Mouse (Mus musculus): ENCODE data around the gene Gpbar1.
"Not testable (repeated sequence)": the region's sequence is repeated elsewhere in the genome, so short reads cannot be mapped to it uniquely, and the experiment has no call there.

Gpbar1 gene

GRCm38 (mm10) chr1:74314796-74315195, 36.4 kb downstream of the Gpbar1 start:
- Histone ChIP-seq H3K4me1 (replicated peaks; ENCODE audit: low read depth, low read length) (peaks cover 12% of the 10 kb centered on the region), H3K36me3 (ENCODE audit: insufficient read depth, low read length) (no peaks in the 10 kb centered on the region), H3K9me3 (ENCODE audit: low read length) (no peaks in the 10 kb centered on the region), H3K27me3 (ENCODE audit: insufficient read depth, low read length) (no peaks in the 10 kb centered on the region), H3K4me3 (replicated peaks; ENCODE audit: low read length) (no peak overlapping the region)
- TF ChIP-seq CTCF (conservative IDR thresholded peaks at IDR 0.05; ENCODE audit: low read length) (no peak), NANOG (IDR thresholded peaks at IDR 0.05; ENCODE audit: borderline replicate concordance, low read length) (no peak), POU5F1 (IDR thresholded peaks at IDR 0.05; ENCODE audit: borderline replicate concordance, low read length) (no peak)

GRCm38 (mm10) chr1:74316114-74316827, 37.9 kb downstream of the Gpbar1 start:
- TF ChIP-seq NANOG (IDR thresholded peaks at IDR 0.05; ENCODE audit: borderline replicate concordance, low read length) (no peak), CTCF (conservative IDR thresholded peaks at IDR 0.05; ENCODE audit: low read length) (no peak), POU5F1 (IDR thresholded peaks at IDR 0.05; ENCODE audit: borderline replicate concordance, low read length) (no peak)
- Histone ChIP-seq H3K36me3 (ENCODE audit: insufficient read depth, low read length) (no peaks in the 10 kb centered on the region), H3K9me3 (ENCODE audit: low read length) (peaks cover 4% of the 10 kb centered on the region), H3K27me3 (ENCODE audit: insufficient read depth, low read length) (no peaks in the 10 kb centered on the region), H3K4me1 (replicated peaks; ENCODE audit: low read depth, low read length) (peaks cover 5% of the 10 kb centered on the region; the same call in 1 of the 2 replicates), H3K4me3 (replicated peaks; ENCODE audit: low read length) (no peak overlapping the region)

- TF ChIP-seq CTCF (conservative IDR thresholded peaks at IDR 0.05; ENCODE audit: low read length) (no peak), POU5F1 (IDR thresholded peaks at IDR 0.05; ENCODE audit: borderline replicate concordance, low read length) (no peak), NANOG (IDR thresholded peaks at IDR 0.05; ENCODE audit: borderline replicate concordance, low read length) (no peak)
- no peak overlapping the region for H3K4me3 ChIP-seq (replicated peaks; ENCODE audit: low read length)
- H3K27me3 ChIP-seq (ENCODE audit: insufficient read depth, low read length): no peaks in the 10 kb centered on the region
- 0 out of 2 replicates have a peak, but pooled peaks cover 5% of the 10 kb centered on the region for H3K4me1 ChIP-seq (replicated peaks; ENCODE audit: low read depth, low read length)
- H3K36me3 ChIP-seq (ENCODE audit: insufficient read depth, low read length): no peaks in the 10 kb centered on the region
- peaks cover 6% of the 10 kb centered on the region for H3K9me3 ChIP-seq (ENCODE audit: low read length)
Measured at GRCm38 (mm10) chr1:74318711-74319110, 40.4 kb downstream of the Gpbar1 start.

- H3K27me3 ChIP-seq (ENCODE audit: insufficient read depth, low read length): peaks cover 8% of the 10 kb centered on the region
- no peaks in the 10 kb centered on the region for H3K36me3 ChIP-seq (ENCODE audit: insufficient read depth, low read length)
- H3K4me3 ChIP-seq (replicated peaks; ENCODE audit: low read length): no peak overlapping the region
- TF ChIP-seq NANOG (IDR thresholded peaks at IDR 0.05; ENCODE audit: borderline replicate concordance, low read length): no peak
- TF ChIP-seq CTCF (conservative IDR thresholded peaks at IDR 0.05; ENCODE audit: low read length): no peak
- no peak for TF ChIP-seq POU5F1 (IDR thresholded peaks at IDR 0.05; ENCODE audit: borderline replicate concordance, low read length)
- peaks cover 6% of the 10 kb centered on the region for H3K9me3 ChIP-seq (ENCODE audit: low read length)
- no peaks in the 10 kb centered on the region for H3K4me1 ChIP-seq (replicated peaks; ENCODE audit: low read depth, low read length)
Measured at GRCm38 (mm10) chr1:74321396-74321795, 43.0 kb downstream of the Gpbar1 start.

- H3K27me3 ChIP-seq (ENCODE audit: insufficient read depth, low read length): peaks cover 20% of the 10 kb centered on the region
- TF ChIP-seq CTCF (conservative IDR thresholded peaks at IDR 0.05; ENCODE audit: low read length): peak; percentile 33
- H3K9me3 ChIP-seq (ENCODE audit: low read length); H3K4me1 ChIP-seq (replicated peaks; ENCODE audit: low read depth, low read length); H3K36me3 ChIP-seq (ENCODE audit: insufficient read depth, low read length); H3K4me3 ChIP-seq (replicated peaks; ENCODE audit: low read length): not testable (repeated sequence)
Measured at GRCm38 (mm10) chr1:74326916-74327315, 48.6 kb downstream of the Gpbar1 start.
